Mouse (Mus musculus): ENCODE results near the gene Gm42674. TPM values are rescaled to one million over a fixed set of nuclear protein-coding genes. Genes with fewer than 3 reads are reported as not detected.

The Gm42674 gene
- total and polyA plus RNA-seq, 3 experiments: not detected

DNA sequence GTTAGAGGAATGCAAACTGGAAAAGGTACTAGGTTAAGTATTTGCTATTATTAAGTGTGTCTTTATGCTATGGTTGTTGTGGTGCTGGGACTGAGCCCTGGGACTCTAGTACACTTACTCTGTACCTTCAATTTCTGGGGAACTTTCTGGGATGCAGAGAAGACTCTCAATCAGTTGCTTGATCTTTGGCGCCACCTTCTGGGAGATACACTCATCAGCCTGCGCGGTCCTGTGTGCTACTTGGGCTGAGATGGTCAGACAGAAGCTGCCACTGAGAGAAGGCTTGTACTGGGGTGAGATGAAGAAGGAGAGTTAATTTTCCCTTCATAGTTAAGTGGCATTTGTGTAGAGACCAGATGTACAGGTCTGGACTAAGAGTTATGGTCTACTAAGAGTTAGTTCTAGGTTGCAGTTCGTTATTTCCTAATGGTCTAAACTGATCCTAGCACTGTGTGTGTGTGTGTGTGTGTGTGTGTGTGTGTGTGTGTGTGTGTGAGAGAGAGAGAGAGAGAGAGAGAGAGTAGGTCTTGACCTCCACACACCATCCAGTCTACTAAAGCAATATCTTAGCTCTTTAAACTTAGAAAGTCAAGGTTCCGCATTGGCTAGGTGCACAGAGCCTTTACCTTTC is 51.3 kb downstream of the Gm42674 start:
- intact Hi-C loops (cut with DNase I): loop anchor here (1.0 to 5.0 kb wide), 4 partner anchors 66 to 241 kb away; partner anchors contain the start of gene Snapin
- no peaks in the 10 kb centered on the region for H3K36me3 ChIP-seq (ENCODE audit: control insufficient read depth, insufficient read depth, low read length)

DNA sequence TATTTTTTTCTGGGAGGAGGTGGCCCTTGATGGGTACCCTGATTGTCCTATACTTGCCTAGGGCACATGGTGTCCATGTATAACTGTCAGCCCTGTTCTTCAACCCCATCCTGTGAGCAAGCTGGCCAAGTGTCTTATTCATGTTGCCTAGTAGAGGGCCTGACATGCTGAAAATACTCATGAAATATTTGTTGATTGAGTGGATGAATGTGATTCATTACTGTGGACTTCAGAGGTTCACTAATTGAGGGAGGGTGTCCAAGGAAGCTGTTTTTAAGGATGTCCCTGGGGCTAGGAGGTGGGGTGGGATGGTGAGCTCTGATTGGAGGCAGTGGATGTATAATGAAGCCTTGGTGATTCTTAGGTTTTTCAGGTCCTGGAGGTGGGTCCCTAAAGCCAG is 52.0 kb downstream of the Gm42674 start, which contains the start of gene S100a7a:
TSS of gene S100a7a (plus strand) at position 301 of the 400 bp plus-strand sequence.
- H3K27me3 ChIP-seq (ENCODE audit: control insufficient read depth, insufficient read depth, low read length): no peaks in the 10 kb centered on the region
- TF ChIP-seq CTCF (IDR thresholded peaks at IDR 0.05) (no peak), POLR2A (IDR thresholded peaks at IDR 0.05; ENCODE audit: insufficient read depth, low read depth, low read length) (no peak), EP300 (IDR thresholded peaks at IDR 0.05; ENCODE audit: insufficient read depth, low read depth, low read length) (no peak)
- no peak within 1 kb of the TSS for H3K27ac ChIP-seq
- no peak within 1 kb of the TSS for H3K9ac ChIP-seq (ENCODE audit: low read depth, low read length)
- intact Hi-C loops (cut with DNase I): loop anchor here (1.0 to 5.0 kb wide), 3 partner anchors 66 to 241 kb away; partner anchors contain the start of gene Snapin
- H3K36me3 ChIP-seq (ENCODE audit: control insufficient read depth, insufficient read depth, low read length): no peaks in the 10 kb centered on the region
- H3K4me3 ChIP-seq: no peak within 1 kb of the TSS
- H3K79me2 ChIP-seq (replicated peaks; ENCODE audit: control insufficient read depth, insufficient read depth, low read length): no peaks in the 10 kb centered on the region
- no peak for DNase-seq
- no peaks in the 10 kb centered on the region for H3K4me1 ChIP-seq (ENCODE audit: control insufficient read depth, insufficient read depth, low read length)

More for the DNA sequence above, 51.3 kb downstream of the Gm42674 start:
- no peak overlapping the region for H3K9ac ChIP-seq (ENCODE audit: low read depth, low read length)
- H3K27me3 ChIP-seq (ENCODE audit: control insufficient read depth, insufficient read depth, low read length): no peaks in the 10 kb centered on the region
- DNase-seq: peak; percentile 52 to 67
- WGBS: 39% methylated on average over 5 of the region's 5 CpGs
- H3K4me1 ChIP-seq (ENCODE audit: control insufficient read depth, insufficient read depth, low read length): no peaks in the 10 kb centered on the region
- TF ChIP-seq CTCF (IDR thresholded peaks at IDR 0.05): peak; percentile 86
- no peak for TF ChIP-seq POLR2A (IDR thresholded peaks at IDR 0.05; ENCODE audit: insufficient read depth, low read depth, low read length)
- TF ChIP-seq EP300 (IDR thresholded peaks at IDR 0.05; ENCODE audit: insufficient read depth, low read depth, low read length): 0 out of 2 replicates have a peak, but pooled peaks have one; percentile 26
- no peak overlapping the region for H3K27ac ChIP-seq
- no peak overlapping the region for H3K4me3 ChIP-seq
- H3K79me2 ChIP-seq (replicated peaks; ENCODE audit: control insufficient read depth, insufficient read depth, low read length): no peaks in the 10 kb centered on the region

Other genes starting within 250 kb of the Gm42674 start
- gene Slc27a3, start 212.0 kb upstream of the Gm42674 start, total RNA-seq (2021): 1 to 10 TPM in 1 of 2 experiments, under 1 TPM in 1; 0.76 to 1.1 TPM
- gene Slc27a3, start 212.0 kb upstream of the Gm42674 start, polyA plus RNA-seq (2012; rRNA removed): 2.2 and 3.7 TPM in 2 replicates
- gene Ints3, start 168.3 kb upstream of the Gm42674 start, total RNA-seq (2021): 10 to 100 TPM; 22.9 to 26.3 TPM
- gene Ints3, start 168.3 kb upstream of the Gm42674 start, polyA plus RNA-seq (2012; rRNA removed): 15.2 and 21.8 TPM in 2 replicates
- gene Npr1, start 136.0 kb upstream of the Gm42674 start, total RNA-seq (2021): 10 to 100 TPM; 16.1 to 16.3 TPM
- gene Npr1, start 136.0 kb upstream of the Gm42674 start, polyA plus RNA-seq (2012; rRNA removed): 35.0 and 47.5 TPM in 2 replicates
- gene Ilf2, start 125.8 kb upstream of the Gm42674 start, total RNA-seq (2021): 10 to 100 TPM; 30.6 to 32.2 TPM
- gene Ilf2, start 125.8 kb upstream of the Gm42674 start, polyA plus RNA-seq (2012; rRNA removed): 13.9 and 24.9 TPM in 2 replicates
- 10 to 100 TPM; 60.0 to 71.3 TPM for gene Snapin, start 110.9 kb upstream of the Gm42674 start, total RNA-seq (2021)
- 50.7 and 89.1 TPM in 2 replicates for gene Snapin, start 110.9 kb upstream of the Gm42674 start, polyA plus RNA-seq (2012; rRNA removed)
- 10 to 100 TPM; 90.0 to 93.0 TPM for gene Chtop, start 92.4 kb upstream of the Gm42674 start, total RNA-seq (2021)
- 30.4 and 51.4 TPM in 2 replicates for gene Chtop, start 92.4 kb upstream of the Gm42674 start, polyA plus RNA-seq (2012; rRNA removed)
- gene S100a1, start 87.5 kb upstream of the Gm42674 start, total RNA-seq (2021): 1,000 to 10,000 TPM in 1 of 2 experiments, 100 to 1,000 TPM in 1; 871 to 1,070 TPM
- gene S100a1, start 87.5 kb upstream of the Gm42674 start, polyA plus RNA-seq (2012; rRNA removed): 1,425 and 1,426 TPM in 2 replicates
- 10 to 100 TPM; 28.3 to 29.6 TPM for gene S100a13, start 87.5 kb upstream of the Gm42674 start, total RNA-seq (2021)
- 56.7 and 78.0 TPM in 2 replicates for gene S100a13, start 87.5 kb upstream of the Gm42674 start, polyA plus RNA-seq (2012; rRNA removed)
- gene S100a14, start 75.0 kb upstream of the Gm42674 start, total RNA-seq (2021): under 1 TPM; 0.23 to 0.50 TPM
- 0.57 TPM in 1 of 2 replicates, not detected in the other for gene S100a14, start 75.0 kb upstream of the Gm42674 start, polyA plus RNA-seq (2012; rRNA removed)
- gene S100a16, start 64.7 kb upstream of the Gm42674 start, total RNA-seq (2021): 10 to 100 TPM; 65.5 to 69.6 TPM
- gene S100a16, start 64.7 kb upstream of the Gm42674 start, polyA plus RNA-seq (2012; rRNA removed): 75.2 and 98.3 TPM in 2 replicates
- gene S100a3, start 41.3 kb upstream of the Gm42674 start, total RNA-seq (2021): not detected
- gene S100a3, start 41.3 kb upstream of the Gm42674 start, polyA plus RNA-seq (2012; rRNA removed): 0.32 and 0.37 TPM in 2 replicates
- gene S100a2, start 11.7 kb upstream of the Gm42674 start, total RNA-seq (2021): not detected
- gene S100a2, start 11.7 kb upstream of the Gm42674 start, polyA plus RNA-seq (2012; rRNA removed): not detected in 2 replicates
- 10 to 100 TPM in 1 of 2 experiments, 1 to 10 TPM in 1; 9.9 to 11.4 TPM for gene S100a4, start 1.9 kb downstream of the Gm42674 start, total RNA-seq (2021)
- gene S100a4, start 1.9 kb downstream of the Gm42674 start, polyA plus RNA-seq (2012; rRNA removed): 20.4 and 26.3 TPM in 2 replicates
- not detected for gene S100a5, start 6.6 kb downstream of the Gm42674 start, total RNA-seq (2021)
- not detected in 2 replicates for gene S100a5, start 6.6 kb downstream of the Gm42674 start, polyA plus RNA-seq (2012; rRNA removed)
- 10 to 100 TPM; 65.8 to 79.9 TPM for gene S100a6, start 11.0 kb downstream of the Gm42674 start, total RNA-seq (2021)
- 141 and 158 TPM in 2 replicates for gene S100a6, start 11.0 kb downstream of the Gm42674 start, polyA plus RNA-seq (2012; rRNA removed)
- gene S100a7a, start 52.1 kb downstream of the Gm42674 start, total RNA-seq (2021): under 1 TPM; 0.18 to 0.57 TPM
- 0.29 and 1.0 TPM in 2 replicates for gene S100a7a, start 52.1 kb downstream of the Gm42674 start, polyA plus RNA-seq (2012; rRNA removed)
- gene S100a8, start 67.1 kb downstream of the Gm42674 start, total RNA-seq (2021): 1 to 10 TPM in 1 of 2 experiments, not detected in 1; 7.7 TPM
- gene S100a8, start 67.1 kb downstream of the Gm42674 start, polyA plus RNA-seq (2012; rRNA removed): 4.6 and 6.6 TPM in 2 replicates
- gene S100a9, start 93.8 kb downstream of the Gm42674 start, total RNA-seq (2021): 1 to 10 TPM; 1.5 to 9.2 TPM
- 6.2 and 7.0 TPM in 2 replicates for gene S100a9, start 93.8 kb downstream of the Gm42674 start, polyA plus RNA-seq (2012; rRNA removed)
- gene Pglyrp4, start 125.0 kb downstream of the Gm42674 start, total RNA-seq (2021): not detected
- not detected in 2 replicates for gene Pglyrp4, start 125.0 kb downstream of the Gm42674 start, polyA plus RNA-seq (2012; rRNA removed)
- not detected for gene Gm5849, start 176.0 kb downstream of the Gm42674 start, total RNA-seq (2021)
- not detected in 2 replicates for gene Gm5849, start 176.0 kb downstream of the Gm42674 start, polyA plus RNA-seq (2012; rRNA removed)